Mouse (Mus musculus): ENCODE results near the gene Casz1.

Gene Casz1

GRCm38 (mm10) chr4:148804137-148804779, at the start of gene Casz1:
Gene Casz1, plus strand, starts transcription at chr4:148804429.
- Histone ChIP-seq H3K4me3 (replicated peaks; ENCODE audit: low read length) (peak within 1 kb of the TSS; percentile 90), H3K4me1 (replicated peaks; ENCODE audit: low read depth, low read length) (peaks cover 47% of the 10 kb centered on the region), H3K36me3 (ENCODE audit: insufficient read depth, low read length) (no peaks in the 10 kb centered on the region), H3K27me3 (ENCODE audit: insufficient read depth, low read length) (peaks cover 67% of the 10 kb centered on the region), H3K9me3 (ENCODE audit: low read length) (no peaks in the 10 kb centered on the region)
- TF ChIP-seq CTCF (conservative IDR thresholded peaks at IDR 0.05; ENCODE audit: low read length) (no peak), POU5F1 (IDR thresholded peaks at IDR 0.05; ENCODE audit: borderline replicate concordance, low read length) (no peak), NANOG (IDR thresholded peaks at IDR 0.05; ENCODE audit: borderline replicate concordance, low read length) (no peak)

GRCm38 (mm10) chr4:148758863-148759262, 45.4 kb upstream of the Casz1 start:
- Histone ChIP-seq H3K9me3 (ENCODE audit: low read length) (no peaks in the 10 kb centered on the region), H3K27me3 (ENCODE audit: insufficient read depth, low read length) (no peaks in the 10 kb centered on the region), H3K4me1 (replicated peaks; ENCODE audit: low read depth, low read length) (peaks cover 9% of the 10 kb centered on the region), H3K36me3 (ENCODE audit: insufficient read depth, low read length) (no peaks in the 10 kb centered on the region), H3K4me3 (replicated peaks; ENCODE audit: low read length) (no peak overlapping the region)
- TF ChIP-seq POU5F1 (IDR thresholded peaks at IDR 0.05; ENCODE audit: borderline replicate concordance, low read length) (no peak), CTCF (conservative IDR thresholded peaks at IDR 0.05; ENCODE audit: low read length) (no peak), NANOG (IDR thresholded peaks at IDR 0.05; ENCODE audit: borderline replicate concordance, low read length) (no peak)

GRCm38 (mm10) chr4:148760152-148760551, 44.1 kb upstream of the Casz1 start:
- H3K27me3 ChIP-seq (ENCODE audit: insufficient read depth, low read length) = no peaks in the 10 kb centered on the region
- H3K4me1 ChIP-seq (replicated peaks; ENCODE audit: low read depth, low read length) = peaks cover 3% of the 10 kb centered on the region; the same call in 1 of the 2 replicates
- no peaks in the 10 kb centered on the region for H3K36me3 ChIP-seq (ENCODE audit: insufficient read depth, low read length)
- no peak overlapping the region for H3K4me3 ChIP-seq (replicated peaks; ENCODE audit: low read length)
- H3K9me3 ChIP-seq (ENCODE audit: low read length) = no peaks in the 10 kb centered on the region
- TF ChIP-seq NANOG (IDR thresholded peaks at IDR 0.05; ENCODE audit: borderline replicate concordance, low read length) (no peak), POU5F1 (IDR thresholded peaks at IDR 0.05; ENCODE audit: borderline replicate concordance, low read length) (no peak), CTCF (conservative IDR thresholded peaks at IDR 0.05; ENCODE audit: low read length) (no peak)

GRCm38 (mm10) chr4:148766021-148766775, 38.0 kb upstream of the Casz1 start:
- Histone ChIP-seq H3K27me3 (ENCODE audit: insufficient read depth, low read length) (peaks cover 19% of the 10 kb centered on the region), H3K4me3 (replicated peaks; ENCODE audit: low read length) (no peak overlapping the region), H3K36me3 (ENCODE audit: insufficient read depth, low read length) (no peaks in the 10 kb centered on the region), H3K4me1 (replicated peaks; ENCODE audit: low read depth, low read length) (peaks cover 32% of the 10 kb centered on the region), H3K9me3 (ENCODE audit: low read length) (no peaks in the 10 kb centered on the region)
- TF ChIP-seq POU5F1 (IDR thresholded peaks at IDR 0.05; ENCODE audit: borderline replicate concordance, low read length) (no peak), NANOG (IDR thresholded peaks at IDR 0.05; ENCODE audit: borderline replicate concordance, low read length) (no peak), CTCF (conservative IDR thresholded peaks at IDR 0.05; ENCODE audit: low read length) (no peak)

- Histone ChIP-seq H3K36me3 (ENCODE audit: insufficient read depth, low read length) (no peaks in the 10 kb centered on the region), H3K4me3 (replicated peaks; ENCODE audit: low read length) (0 out of 2 replicates have a peak overlapping the region, but pooled peaks have one; percentile 32), H3K4me1 (replicated peaks; ENCODE audit: low read depth, low read length) (peaks cover 41% of the 10 kb centered on the region), H3K9me3 (ENCODE audit: low read length) (no peaks in the 10 kb centered on the region), H3K27me3 (ENCODE audit: insufficient read depth, low read length) (peaks cover 35% of the 10 kb centered on the region)
- no peak for TF ChIP-seq CTCF (conservative IDR thresholded peaks at IDR 0.05; ENCODE audit: low read length)
- TF ChIP-seq NANOG (IDR thresholded peaks at IDR 0.05; ENCODE audit: borderline replicate concordance, low read length) = no peak
- TF ChIP-seq POU5F1 (IDR thresholded peaks at IDR 0.05; ENCODE audit: borderline replicate concordance, low read length) = no peak
Observed at GRCm38 (mm10) chr4:148767655-148768305, 36.4 kb upstream of the Casz1 start.

GRCm38 (mm10) chr4:148768649-148769048, 35.6 kb upstream of the Casz1 start:
- peaks cover 41% of the 10 kb centered on the region for H3K4me1 ChIP-seq (replicated peaks; ENCODE audit: low read depth, low read length)
- TF ChIP-seq NANOG (IDR thresholded peaks at IDR 0.05; ENCODE audit: borderline replicate concordance, low read length) (no peak), POU5F1 (IDR thresholded peaks at IDR 0.05; ENCODE audit: borderline replicate concordance, low read length) (no peak), CTCF (conservative IDR thresholded peaks at IDR 0.05; ENCODE audit: low read length) (no peak)
- no peaks in the 10 kb centered on the region for H3K9me3 ChIP-seq (ENCODE audit: low read length)

GRCm38 (mm10) chr4:148770582-148771408, 33.4 kb upstream of the Casz1 start:
- Histone ChIP-seq H3K36me3 (ENCODE audit: insufficient read depth, low read length) (no peaks in the 10 kb centered on the region), H3K27me3 (ENCODE audit: insufficient read depth, low read length) (peaks cover 63% of the 10 kb centered on the region), H3K4me1 (replicated peaks; ENCODE audit: low read depth, low read length) (peaks cover 43% of the 10 kb centered on the region), H3K9me3 (ENCODE audit: low read length) (no peaks in the 10 kb centered on the region), H3K4me3 (replicated peaks; ENCODE audit: low read length) (peak overlapping the region; percentile 51)
- TF ChIP-seq NANOG (IDR thresholded peaks at IDR 0.05; ENCODE audit: borderline replicate concordance, low read length) = no peak

More at GRCm38 (mm10) chr4:148768649-148769048, 35.6 kb upstream of the Casz1 start:
- Histone ChIP-seq H3K27me3 (ENCODE audit: insufficient read depth, low read length) (peaks cover 44% of the 10 kb centered on the region), H3K36me3 (ENCODE audit: insufficient read depth, low read length) (no peaks in the 10 kb centered on the region), H3K4me3 (replicated peaks; ENCODE audit: low read length) (0 out of 2 replicates have a peak overlapping the region, but pooled peaks have one; percentile 32)

Measured in E14TG2a.4 (cell line).